Mouse (Mus musculus) A20 (cell line): ENCODE data around the gene Rictor.

Experiments used
- DNase-seq: peaks from one replicate; pipeline ENCODE4 v3.0.0-alpha.2; 2011; ENCODE audit warnings: low read depth, low spot score

Rictor gene

DNA sequence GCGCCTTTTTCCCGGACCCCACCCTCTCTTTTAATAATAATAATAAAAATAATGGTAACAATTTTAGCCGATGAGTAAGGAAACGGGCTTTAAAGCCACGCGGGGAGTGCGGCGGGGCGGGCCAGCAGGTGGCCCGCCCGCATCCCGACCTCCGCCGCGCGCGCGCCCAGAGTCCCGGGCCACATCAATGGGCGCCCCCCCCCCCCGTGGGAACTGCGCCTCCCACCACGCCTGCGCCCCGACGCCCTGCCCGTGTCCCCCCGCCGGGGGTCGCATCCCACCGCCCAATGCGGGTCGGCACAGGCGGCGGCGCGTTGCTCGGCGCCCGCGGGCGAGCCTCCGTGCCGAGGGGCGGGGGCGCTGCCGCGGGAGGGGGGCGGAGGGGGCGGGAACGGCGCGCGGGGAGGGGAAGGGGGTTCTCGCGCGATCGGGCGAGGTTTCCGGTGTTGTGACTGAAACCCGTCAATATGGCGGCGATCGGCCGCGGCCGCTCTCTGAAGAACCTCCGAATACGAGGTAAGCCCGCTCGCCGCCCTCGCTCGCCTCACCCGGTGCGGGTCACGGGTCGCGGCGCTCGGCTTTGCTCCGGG, at the start of gene Rictor:
Gene Rictor, plus strand, starts transcription at position 444 of the 590 bp plus-strand sequence.
- peak; percentile 86 for DNase-seq

GRCm38 (mm10) chr15:6661951-6662350, 46.2 kb upstream of the Rictor start:
- DNase-seq = no peak

DNA sequence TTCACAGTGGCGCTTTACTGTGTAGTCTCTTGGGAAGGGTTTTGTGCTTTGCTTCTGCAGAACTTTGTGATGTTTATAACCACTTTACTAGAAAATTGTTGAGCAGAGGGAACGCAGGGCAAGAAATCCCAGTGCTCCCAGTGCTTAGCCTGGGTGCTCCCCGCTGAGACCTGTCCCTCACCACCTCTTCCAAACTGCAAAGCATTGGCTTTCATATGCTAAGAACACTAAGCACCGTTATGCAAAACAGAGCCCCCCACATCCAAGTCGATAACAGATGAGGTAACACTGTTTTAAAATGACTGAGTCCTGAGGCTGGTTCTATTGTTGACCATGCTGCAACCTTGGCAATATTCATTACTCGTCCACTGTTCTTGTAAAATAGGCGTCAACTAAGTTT, 44.2 kb upstream of the Rictor start:
- no peak for DNase-seq

DNA sequence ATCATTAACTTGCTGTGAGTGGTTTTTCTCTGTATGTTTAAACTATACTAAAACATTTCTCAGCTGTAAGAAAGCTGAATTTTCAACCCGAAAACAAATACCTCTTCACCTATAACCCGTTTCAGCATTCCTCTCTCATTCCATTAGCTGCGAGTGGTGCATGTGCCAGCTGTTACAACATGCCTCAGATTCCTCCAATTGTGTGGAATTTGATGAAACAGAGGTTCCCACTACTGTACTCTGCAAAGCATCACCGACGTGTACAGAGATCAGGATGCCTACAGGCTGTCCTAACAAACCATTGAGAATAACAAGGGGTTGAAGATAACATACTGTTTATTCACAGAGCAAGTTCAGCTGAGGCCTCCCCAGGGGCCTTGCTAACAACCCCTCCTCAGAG, 42.1 kb upstream of the Rictor start:
- no peak for DNase-seq

GRCm38 (mm10) chr15:6668793-6669437, 39.3 kb upstream of the Rictor start:
- no peak for DNase-seq

GRCm38 (mm10) chr15:6678479-6678878, 29.7 kb upstream of the Rictor start:
- DNase-seq = no peak

DNA sequence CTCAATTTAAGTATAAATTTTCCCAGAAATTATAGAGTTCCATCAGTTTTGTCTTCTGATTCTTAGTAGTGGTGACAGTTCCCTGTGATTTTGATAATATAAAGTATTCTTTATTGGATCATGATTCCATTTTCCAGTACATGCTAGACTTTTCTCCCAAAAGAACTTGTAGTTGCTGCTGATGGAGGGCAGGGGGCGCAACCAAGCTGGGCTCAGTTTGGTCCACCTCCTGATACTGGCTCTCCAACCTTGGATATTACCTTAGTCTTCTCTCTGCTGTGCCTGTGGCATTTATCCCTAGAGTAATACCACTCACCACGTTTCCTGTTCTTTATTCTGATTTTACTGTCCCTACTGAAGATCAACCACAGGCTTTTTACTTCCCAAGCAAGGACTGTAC, 6.0 kb upstream of the Rictor start:
- peak; percentile 26 for DNase-seq

DNA sequence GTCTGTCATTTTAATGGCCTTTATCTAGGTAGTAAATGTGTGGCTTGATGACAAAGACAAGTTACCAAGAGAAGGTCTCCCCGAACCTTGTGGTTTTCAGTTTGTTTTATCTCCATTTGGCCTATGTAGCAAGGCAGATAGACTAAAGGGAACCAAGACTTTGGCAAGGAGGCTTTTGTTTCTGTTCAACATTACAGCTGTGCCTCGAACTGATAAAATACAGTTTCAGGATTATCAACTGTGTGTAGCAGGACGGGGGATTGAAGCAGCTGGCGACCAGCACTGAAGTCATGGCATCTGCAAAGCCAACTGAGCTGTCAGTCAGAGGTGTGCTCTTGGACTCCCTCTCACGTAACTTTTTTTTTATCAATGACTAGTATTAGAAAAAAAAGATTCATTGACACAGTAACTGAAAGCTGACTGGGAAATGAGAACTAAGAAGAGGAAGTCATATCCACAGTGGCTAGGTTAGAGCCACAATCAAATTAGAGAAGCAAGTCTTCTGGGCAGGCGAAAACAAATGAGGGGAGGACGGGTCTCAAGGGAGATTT, 2.8 kb upstream of the Rictor start:
- DNase-seq = peak; percentile 81

DNA sequence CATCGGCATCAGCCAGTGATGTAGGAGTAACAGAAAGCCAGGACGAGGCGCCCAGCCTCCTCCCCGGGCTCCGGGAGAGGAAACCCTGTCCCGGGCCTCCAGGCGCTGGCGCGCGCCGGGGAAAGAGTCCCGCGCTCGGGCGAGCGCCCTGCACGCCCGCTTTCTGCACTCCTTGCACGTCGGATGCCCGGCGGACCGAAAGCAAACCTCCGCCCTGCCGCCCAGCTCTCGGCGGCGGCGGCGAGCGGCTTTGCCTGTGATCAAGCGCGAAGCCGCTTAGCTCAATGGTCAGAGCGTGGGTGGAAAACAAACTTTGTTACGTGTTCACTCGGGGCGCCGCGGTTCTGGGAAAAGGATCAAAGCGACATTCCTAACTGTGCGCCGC, 636 bp upstream of the Rictor start:
- peak; percentile 74 for DNase-seq

DNA sequence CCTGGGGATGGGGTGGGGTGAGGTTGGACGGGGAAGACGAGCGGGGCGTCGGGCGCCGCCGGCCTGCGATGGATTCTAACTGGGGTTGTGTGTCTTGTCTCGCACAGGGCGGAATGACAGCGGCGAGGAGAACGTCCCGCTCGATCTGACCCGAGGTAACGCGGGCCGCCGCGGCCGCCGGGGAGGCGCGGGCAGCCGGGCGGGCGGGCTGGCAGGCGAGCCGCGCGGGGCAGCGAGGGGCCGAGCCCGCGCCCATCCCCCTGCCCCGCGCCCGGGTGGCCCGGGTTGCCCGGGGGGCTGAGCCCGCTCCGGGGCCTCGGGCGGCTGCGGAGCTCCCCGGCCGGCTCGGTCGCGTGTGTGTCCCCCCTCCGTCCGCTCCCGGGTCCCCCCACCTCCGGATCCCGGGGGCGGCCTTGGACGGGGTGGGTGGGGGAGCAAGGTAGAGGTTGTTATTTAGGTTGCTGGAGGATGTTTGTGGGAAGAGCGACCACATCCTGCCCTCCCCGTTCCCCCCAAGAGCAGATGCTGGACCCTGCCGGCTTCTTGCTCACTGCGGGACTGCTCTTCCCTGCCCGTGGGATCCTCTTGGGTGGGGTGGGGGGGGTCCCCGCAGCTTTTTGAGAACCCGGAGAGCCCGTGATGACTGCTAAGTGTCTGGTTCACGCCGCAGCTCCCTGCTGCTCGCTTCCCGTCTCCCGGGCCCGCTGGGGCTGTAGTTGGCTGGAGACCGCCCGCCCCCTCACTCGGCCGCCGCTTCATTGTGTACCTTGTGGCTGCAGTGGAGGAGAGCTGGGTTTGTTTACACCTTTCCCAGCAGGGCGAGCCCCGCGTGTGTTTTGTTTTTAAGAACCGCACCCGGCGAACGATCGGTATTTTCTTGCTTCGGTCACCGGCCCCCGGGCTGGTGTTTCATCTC, 605 bp downstream of the Rictor start:
- DNase-seq = peak; percentile 59

DNA sequence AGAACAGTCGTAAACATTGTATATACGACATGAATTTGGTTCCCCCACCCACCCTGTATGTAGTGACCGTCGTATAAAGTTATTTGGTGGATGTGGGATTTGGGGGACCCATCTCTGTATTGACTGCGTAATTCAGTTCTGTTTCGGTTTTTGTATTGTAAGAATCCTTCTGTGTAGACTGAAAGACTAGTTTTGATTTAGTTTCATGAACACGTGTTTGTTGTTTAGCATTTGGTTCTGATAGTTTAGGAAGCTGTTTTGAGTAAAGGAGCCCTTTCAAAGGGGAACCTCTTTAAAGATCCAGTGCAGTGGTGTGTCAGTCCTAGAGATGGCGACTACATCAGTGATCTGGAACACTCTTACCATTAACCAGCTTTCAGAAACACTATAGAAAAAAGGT, 1.4 kb downstream of the Rictor start:
- DNase-seq = peak; percentile 17

DNA sequence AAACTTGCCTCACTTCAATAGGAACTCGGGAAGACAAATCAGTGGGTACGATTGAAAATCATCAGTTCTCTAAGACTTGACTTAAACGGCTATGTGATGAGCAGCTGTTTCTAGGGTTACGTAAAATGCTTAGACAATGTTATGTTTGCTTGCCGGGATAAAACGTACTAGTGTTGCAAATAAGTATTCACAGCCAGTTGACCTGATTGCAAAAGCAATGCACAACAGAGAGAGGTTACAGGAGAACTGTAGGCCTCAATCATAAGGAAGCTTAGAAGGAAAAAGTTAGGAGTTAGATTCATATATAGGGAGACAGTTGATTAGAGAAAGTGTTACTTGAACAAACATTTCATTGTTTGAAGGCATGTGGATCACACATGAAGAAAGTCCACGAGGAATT, 2.2 kb downstream of the Rictor start:
- DNase-seq = no peak

DNA sequence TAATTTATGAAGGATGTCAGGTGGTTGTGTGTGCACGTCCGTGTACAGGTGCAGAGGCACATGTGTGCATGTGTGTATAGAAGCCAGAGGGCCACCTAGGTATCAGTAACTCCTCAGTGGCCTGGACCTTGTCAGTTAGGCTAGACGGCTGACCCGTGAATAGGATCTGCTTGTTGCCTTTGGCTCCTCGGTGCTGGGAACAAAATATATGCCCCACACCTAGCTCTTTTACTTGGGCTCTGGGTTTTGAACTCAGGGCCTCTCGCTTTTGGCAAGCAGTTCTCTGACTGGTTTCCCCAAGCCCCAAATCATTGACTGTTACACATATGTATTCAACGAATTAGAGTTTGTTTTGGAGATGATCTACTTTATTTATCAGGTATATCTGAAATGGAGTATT, 3.0 kb downstream of the Rictor start:
- no peak for DNase-seq

- no peak for DNase-seq
Measured at GRCm38 (mm10) chr15:6714819-6715218, 6.6 kb downstream of the Rictor start.

DNA sequence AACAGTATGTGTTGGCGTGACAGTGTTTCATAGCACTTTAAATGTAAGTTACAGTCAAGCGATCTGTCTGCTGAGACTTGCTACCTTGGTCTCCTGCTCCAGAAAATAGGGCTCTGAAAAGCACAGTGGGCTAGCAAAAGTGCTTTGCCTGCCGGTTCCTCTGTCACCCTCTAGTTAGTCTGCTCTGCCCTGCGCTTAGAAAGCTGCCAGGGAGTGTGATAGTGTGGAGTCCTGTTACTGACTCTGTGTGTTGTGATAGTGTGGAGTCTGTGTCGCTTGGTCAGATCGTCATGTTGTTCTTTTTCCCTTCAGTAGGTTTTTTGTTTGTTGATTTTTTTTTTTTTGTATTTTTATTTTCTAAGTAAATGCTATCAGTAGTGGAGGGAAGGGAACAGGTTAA, 7.1 kb downstream of the Rictor start:
- DNase-seq = no peak

- DNase-seq = no peak
Measured at GRCm38 (mm10) chr15:6721385-6721784, 13.2 kb downstream of the Rictor start.

GRCm38 (mm10) chr15:6721802-6722201, 13.6 kb downstream of the Rictor start:
- DNase-seq = no peak

DNA sequence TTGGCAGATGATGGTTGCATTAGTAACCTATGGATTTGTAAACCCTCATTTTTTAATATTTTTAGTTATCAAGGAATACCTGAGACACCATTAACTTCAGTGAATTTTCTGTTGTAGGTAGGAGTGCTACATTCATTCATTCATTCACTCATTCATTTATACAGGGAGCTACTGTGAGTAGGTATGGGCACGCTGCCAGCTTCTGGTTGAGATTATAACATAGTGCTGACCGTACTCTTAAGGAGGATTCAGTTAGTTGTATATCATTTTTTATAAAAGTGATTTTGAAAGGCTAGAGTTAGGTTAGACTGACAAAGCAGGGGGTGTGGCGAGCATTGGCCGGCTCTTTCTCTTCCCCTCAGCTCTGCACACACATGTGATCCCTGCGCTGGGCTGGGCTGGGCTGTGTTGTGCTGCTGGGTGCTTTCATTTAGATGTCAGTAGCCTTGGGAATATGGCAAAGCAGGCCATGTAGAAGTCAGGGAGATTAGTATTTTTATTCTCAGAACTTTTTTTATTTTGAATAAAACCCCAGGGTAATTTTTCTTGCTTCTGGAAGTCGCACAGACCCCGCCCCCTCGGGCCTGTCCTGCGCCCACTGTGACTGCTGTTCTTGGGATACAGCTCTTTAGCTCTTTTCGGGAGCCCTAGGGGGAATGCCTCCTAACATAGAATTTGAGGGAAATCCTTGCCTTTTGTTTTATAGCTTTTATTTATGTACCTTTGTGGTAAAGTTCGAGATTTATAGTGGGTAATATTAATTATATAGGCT, 14.4 kb downstream of the Rictor start:
- no peak for DNase-seq

- no peak for DNase-seq
Measured at GRCm38 (mm10) chr15:6723338-6723737, 15.2 kb downstream of the Rictor start.

DNA sequence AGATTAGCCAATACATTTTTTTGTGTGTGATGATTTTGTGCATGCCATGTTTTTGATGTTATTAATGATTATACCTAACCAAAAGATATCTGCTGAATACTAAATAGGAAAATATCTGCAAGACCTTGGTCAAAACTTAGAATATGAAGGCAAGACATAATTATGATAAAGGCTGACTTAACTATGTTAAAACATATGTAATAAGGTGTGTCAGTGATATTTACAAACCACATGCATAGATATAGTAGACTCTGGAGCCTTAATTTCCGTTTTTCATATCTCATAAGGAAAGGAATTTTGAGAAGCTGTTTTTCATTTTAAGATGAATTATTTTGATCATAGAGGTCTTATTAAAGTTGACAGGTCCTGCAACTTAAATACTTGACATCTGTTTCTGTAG, 16.3 kb downstream of the Rictor start:
- DNase-seq = no peak

DNA sequence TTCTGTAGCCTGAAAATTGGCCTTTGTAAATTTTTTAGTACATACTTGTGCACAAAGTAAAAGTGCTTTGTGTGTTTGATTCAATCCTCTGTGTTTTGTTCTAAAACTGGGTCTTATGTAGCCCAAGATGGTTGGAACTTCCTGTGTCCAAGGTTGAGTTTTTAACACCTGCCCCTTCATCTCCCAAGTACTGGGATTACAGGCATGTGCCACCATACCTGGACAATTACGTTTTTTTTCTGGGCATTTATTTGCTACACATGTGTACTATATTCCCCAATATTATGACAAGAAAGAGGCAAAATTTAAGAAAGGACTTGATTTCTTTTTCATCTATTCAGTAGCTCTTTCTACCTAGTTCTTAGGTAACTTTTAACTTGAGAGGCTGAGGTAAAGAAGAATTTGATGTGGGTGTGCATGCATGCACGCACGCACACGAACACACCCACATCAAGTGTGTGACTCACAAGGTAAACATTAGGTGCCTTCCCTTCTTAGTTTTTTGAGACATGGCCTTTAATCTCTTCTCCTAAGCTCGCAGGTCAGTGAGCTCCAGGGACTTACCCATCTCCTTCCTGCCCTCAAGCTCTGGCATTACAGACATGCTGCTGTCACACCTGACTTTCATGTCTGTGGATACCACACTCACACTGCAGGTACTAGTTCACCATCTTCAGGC, 18.1 kb downstream of the Rictor start:
- no peak for DNase-seq
